Mouse (Mus musculus) MEL (cell line): Measurements from ENCODE around the gene Stard10.

Source experiments
- CHD2 ChIP-seq: IDR thresholded peaks from 2 replicates; pipeline ENCODE4 v1.6.1; 2011; ENCODE audit warnings: low read length, improper control_type of control experiment
- CTCF ChIP-seq, 3 experiments: IDR thresholded peaks in 2 of 3; conservative IDR thresholded peaks in 1 of 3; 2 replicates each; pipeline ENCODE4 v1.5.1; 2011 to 2012; ENCODE audit warnings: low read length in 3 of 3, low read depth in 2 of 3, mild to moderate bottlenecking in 2 of 3, improper control_type of control experiment in 1 of 3, inconsistent platforms in 1 of 3, mixed read lengths in 1 of 3, moderate library complexity in 1 of 3; ENCODE audit not compliant: control insufficient read depth in 1 of 3, insufficient read depth in 1 of 3, poor library complexity in 1 of 3, severe bottlenecking in 1 of 3
- E2F4 ChIP-seq: IDR thresholded peaks from 2 replicates; pipeline ENCODE4 v1.6.1; 2011; ENCODE audit warnings: low read depth, low read length, improper control_type of control experiment, borderline replicate concordance
- ELF1 ChIP-seq: IDR thresholded peaks from 2 replicates; pipeline ENCODE4 v1.6.1; 2014; ENCODE audit warnings: low read depth, mild to moderate bottlenecking, inconsistent platforms, low read length, improper control_type of control experiment, moderate library complexity
- ETS1 ChIP-seq: IDR thresholded peaks from 2 replicates; pipeline ENCODE4 v1.6.1; 2012; ENCODE audit warnings: low read depth, mild to moderate bottlenecking, inconsistent platforms, low read length, improper control_type of control experiment, moderate library complexity
- MAFK ChIP-seq: IDR thresholded peaks from 2 replicates; pipeline ENCODE4 v1.6.1; 2011; ENCODE audit warnings: low read depth, mild to moderate bottlenecking, low read length, improper control_type of control experiment, borderline replicate concordance
- MAX ChIP-seq: IDR thresholded peaks from 2 replicates; pipeline ENCODE4 v1.6.1; 2011; ENCODE audit warnings: low read length, improper control_type of control experiment
- MXI1 ChIP-seq: IDR thresholded peaks from 2 replicates; pipeline ENCODE4 v1.6.1; 2011; ENCODE audit warnings: mild to moderate bottlenecking, low read depth, low read length, improper control_type of control experiment
- MYC ChIP-seq: IDR thresholded peaks from 2 replicates; pipeline ENCODE4 v1.6.1; 2011; ENCODE audit warnings: low read depth, mild to moderate bottlenecking, low read length, improper control_type of control experiment, moderate library complexity
- POLR2A ChIP-seq, 2 experiments: IDR thresholded peaks; 2 replicates each; pipeline ENCODE4 v1.6.1; 2011 to 2012; ENCODE audit warnings: low read length in 2 of 2, mild to moderate bottlenecking in 2 of 2, control low read depth in 1 of 2, improper control_type of control experiment in 1 of 2, low read depth in 1 of 2, moderate library complexity in 1 of 2; ENCODE audit not compliant: control insufficient read depth in 1 of 2, insufficient read depth in 1 of 2, poor library complexity in 1 of 2
- RAD21 ChIP-seq: IDR thresholded peaks from 2 replicates; pipeline ENCODE4 v1.6.1; 2011; ENCODE audit warnings: mild to moderate bottlenecking, low read depth, low read length, improper control_type of control experiment
- ZKSCAN1 ChIP-seq: IDR thresholded peaks from 2 replicates; pipeline ENCODE4 v1.6.1; 2012; ENCODE audit warnings: low read depth, mild to moderate bottlenecking, inconsistent platforms, low read length, improper control_type of control experiment, moderate library complexity

DNA sequence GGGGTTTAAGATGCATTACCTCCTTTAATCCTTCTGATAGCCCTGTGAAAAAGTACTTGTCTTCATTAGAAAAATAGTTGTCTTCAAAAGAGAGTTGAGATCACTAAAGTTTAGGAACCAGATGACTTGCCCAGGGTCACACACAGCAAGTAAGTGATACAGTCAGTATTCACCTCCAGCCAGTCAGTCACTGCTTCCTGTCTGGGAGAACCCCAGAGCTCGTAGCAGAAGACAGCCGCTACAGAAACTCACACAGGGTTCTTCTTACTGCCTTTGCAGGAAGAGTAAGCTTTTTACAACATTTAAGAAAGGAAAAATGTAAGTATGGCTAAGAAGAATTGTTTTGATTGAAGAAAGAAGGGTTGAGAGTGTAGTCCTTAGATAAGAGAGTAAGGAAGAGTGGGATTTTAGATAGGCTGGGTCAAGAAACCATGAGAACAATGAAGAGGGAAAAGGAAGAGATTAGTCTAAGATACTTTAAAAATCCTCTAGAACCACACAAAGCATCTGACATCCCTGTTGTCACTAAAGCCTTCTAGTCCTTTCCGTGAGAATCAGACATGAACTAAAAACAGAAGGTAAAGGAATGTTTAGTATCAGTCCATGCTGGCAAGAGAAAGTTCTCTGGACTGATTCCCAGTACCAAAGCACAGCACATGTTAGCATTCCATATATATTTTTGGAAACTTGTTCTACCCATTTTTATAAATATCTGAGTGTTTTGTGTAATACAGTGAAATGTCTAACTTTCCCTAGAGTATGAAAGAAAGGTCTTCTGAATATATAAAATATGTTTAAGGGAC lies 49.2 kb upstream of the Stard10 start:
- TF ChIP-seq E2F4 = no peak
- no peak for TF ChIP-seq ETS1
- TF ChIP-seq ELF1 = no peak
- no peak for TF ChIP-seq ZKSCAN1
- no peak for TF ChIP-seq CHD2
- no peak for TF ChIP-seq MAX
- no peak for TF ChIP-seq MXI1
- TF ChIP-seq CTCF (IDR thresholded peaks at IDR 0.05 in 2 of 3, conservative IDR thresholded peaks at IDR 0.05 in 1 of 3; ENCODE audit: control insufficient read depth in 1 of 3, insufficient read depth in 1 of 3, low read depth in 2 of 3, low read length in 3 of 3, poor library complexity in 1 of 3, severe bottlenecking in 1 of 3) = no peak
- no peak for TF ChIP-seq RAD21
- no peak for TF ChIP-seq MYC
- TF ChIP-seq MAFK = no peak
- TF ChIP-seq POLR2A (IDR thresholded peaks at IDR 0.05; ENCODE audit: control insufficient read depth in 1 of 2, insufficient read depth in 1 of 2, low read depth in 1 of 2, low read length in 2 of 2, poor library complexity in 1 of 2) = no peak
